Mouse (Mus musculus) cerebellum, adult 11-12 months (tissue): Measurements from ENCODE around the gene Gm10096.
"Not testable (repeated sequence)": the region's sequence is repeated elsewhere in the genome, so short reads cannot be mapped to it uniquely, and the experiment has no call there.

ENCODE experiments used
- DNase-seq: peaks from one replicate; pipeline ENCODE4 v3.0.0; 2022

Gene Gm10096

GRCm38 (mm10) chrX:28954602-28955001, at the start of gene Gm10096:
Gene Gm10096, minus strand, starts transcription at chrX:28954702.
- not testable (repeated sequence) for DNase-seq
